Mouse (Mus musculus) ES-E14 (cell line): Measurements from ENCODE around the gene Ccnd3.

ENCODE experiments used
- CHD2 ChIP-seq: IDR thresholded peaks from 2 replicates; pipeline ENCODE4 v1.6.1; 2014; ENCODE audit warnings: mild to moderate bottlenecking, low read depth, low read length, inconsistent platforms
- HCFC1 ChIP-seq: IDR thresholded peaks from 2 replicates; pipeline ENCODE4 v1.6.1; 2012; ENCODE audit warnings: low read length, inconsistent platforms, borderline replicate concordance; ENCODE audit not compliant: insufficient read depth
- MAFK ChIP-seq: IDR thresholded peaks from 2 replicates; pipeline ENCODE4 v1.6.1; 2014; ENCODE audit warnings: mild to moderate bottlenecking, low read depth, low read length, inconsistent platforms; ENCODE audit not compliant: insufficient read depth
- ZC3H11A ChIP-seq: IDR thresholded peaks from 2 replicates; pipeline ENCODE4 v1.6.1; 2012; ENCODE audit warnings: low read depth, mild to moderate bottlenecking, inconsistent platforms, low read length, borderline replicate concordance
- ZNF384 ChIP-seq: IDR thresholded peaks from 2 replicates; pipeline ENCODE4 v1.6.1; 2012; ENCODE audit warnings: low read depth, low read length, inconsistent platforms

DNA sequence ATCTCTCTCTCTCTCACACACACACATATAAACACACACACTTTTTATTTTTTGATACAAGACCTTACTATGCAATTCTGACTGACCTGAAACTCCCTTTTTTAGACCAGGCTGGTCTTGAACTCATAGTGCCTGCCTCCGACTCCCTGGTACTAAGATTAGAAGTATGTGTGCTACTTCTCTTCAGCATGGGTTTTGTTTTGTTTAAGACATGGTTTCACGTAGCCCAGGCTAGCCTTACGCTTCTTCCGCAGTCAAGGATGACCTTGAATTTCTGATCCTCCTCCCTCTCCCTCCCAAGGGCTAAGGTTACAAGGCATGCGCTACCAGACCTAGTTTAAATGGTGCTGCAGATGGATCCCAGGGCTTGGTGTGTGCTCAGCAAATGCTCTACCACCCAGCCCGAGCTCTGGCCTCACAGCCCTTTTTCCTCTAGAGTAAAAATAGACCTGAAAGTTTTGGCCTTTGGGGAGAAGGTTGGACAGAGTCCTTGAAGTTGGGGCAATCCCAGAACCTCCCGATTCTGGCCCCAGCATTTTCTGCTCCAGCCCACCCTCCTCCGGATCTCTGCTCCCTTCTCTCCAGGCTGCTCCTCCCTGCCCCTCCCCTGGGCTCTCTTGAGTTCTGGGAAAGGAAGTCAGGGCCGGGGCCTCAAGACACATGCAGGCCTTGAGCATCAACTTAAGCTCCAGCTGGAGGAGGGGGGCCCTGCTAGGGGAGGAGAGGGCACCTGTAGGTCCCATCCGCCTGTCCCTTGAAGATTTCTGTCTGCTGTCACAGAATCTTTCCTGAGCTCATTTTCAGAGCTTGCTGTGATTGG, 8.3 kb downstream of the Ccnd3 start:
- TF ChIP-seq HCFC1, result no peak
- no peak for TF ChIP-seq ZC3H11A
- TF ChIP-seq CHD2, result no peak
- TF ChIP-seq ZNF384, result no peak
- TF ChIP-seq MAFK, result no peak
